Mouse (Mus musculus) MEL (cell line): ENCODE measurements around the gene Efcc1. TPM values are rescaled to one million over a fixed set of nuclear protein-coding genes. Genes with fewer than 3 reads are reported as not detected.
A peak's percentile ranks its signal among the peaks of the same experiment; 100 is the strongest.

ENCODE experiments used
- DNase-seq: peaks from one replicate; pipeline ENCODE4 v3.0.0; 2011; ENCODE audit warnings: low read depth, low spot score
- H3K27ac ChIP-seq: 2 replicates; pipeline ENCODE4 v1.5.1; 2012; ENCODE audit warnings: low read depth, mild to moderate bottlenecking, control low read depth, low read length, moderate library complexity; ENCODE audit not compliant: control insufficient read depth
- H3K27me3 ChIP-seq, 2 experiments: fragments of 150-350 bp in 1 of 2; sonication (generic) in 1 of 2; 2 replicates each; pipeline ENCODE4 v1.6.1; 2012; ENCODE audit warnings: low read length in 2 of 2, mild to moderate bottlenecking in 2 of 2, improper control_type of control experiment in 1 of 2, moderate library complexity in 1 of 2; ENCODE audit not compliant: insufficient read depth in 2 of 2, control insufficient read depth in 1 of 2
- H3K36me3 ChIP-seq, 2 experiments: 2 replicates each; pipeline ENCODE4 v1.6.1; 2012 to 2014; ENCODE audit warnings: low read length in 2 of 2, improper control_type of control experiment in 1 of 2, inconsistent platforms in 1 of 2, mild to moderate bottlenecking in 1 of 2; ENCODE audit not compliant: insufficient read depth in 2 of 2, control insufficient read depth in 1 of 2
- H3K4me1 ChIP-seq, 2 experiments: fragments of 150-350 bp in 1 of 2; sonication (generic) in 1 of 2; 2 replicates each; pipeline ENCODE4 v1.6.1; 2012; ENCODE audit warnings: low read length in 2 of 2, improper control_type of control experiment in 1 of 2, mild to moderate bottlenecking in 1 of 2; ENCODE audit not compliant: insufficient read depth in 2 of 2, control insufficient read depth in 1 of 2
- H3K4me3 ChIP-seq, 2 experiments: fragments of 150-350 bp in 1 of 2; sonication (generic) in 1 of 2; 2 replicates each; pipeline ENCODE4 v1.5.1; 2012; ENCODE audit warnings: low read depth in 2 of 2, low read length in 2 of 2, mild to moderate bottlenecking in 2 of 2, moderate library complexity in 2 of 2, control low read depth in 1 of 2, improper control_type of control experiment in 1 of 2; ENCODE audit not compliant: control insufficient read depth in 1 of 2, insufficient read depth in 1 of 2
- H3K79me2 ChIP-seq: 2 replicates; pipeline ENCODE4 v1.6.1; 2012; ENCODE audit warnings: mild to moderate bottlenecking, low read length, moderate library complexity; ENCODE audit not compliant: control insufficient read depth, poor library complexity, insufficient read depth
- H3K9ac ChIP-seq: 2 replicates; pipeline ENCODE4 v1.6.1; 2012; ENCODE audit warnings: low read depth, mild to moderate bottlenecking, control low read depth, low read length, moderate library complexity; ENCODE audit not compliant: control insufficient read depth, poor library complexity, severe bottlenecking
- H3K9me3 ChIP-seq: fragments of 150-350 bp; sonication (generic); replicated peaks from 2 replicates; pipeline ENCODE4 v1.6.1; 2012; ENCODE audit warnings: mild to moderate bottlenecking, low read length, improper control_type of control experiment, moderate library complexity; ENCODE audit not compliant: insufficient read depth
- CTCF ChIP-seq, 3 experiments: IDR thresholded peaks in 2 of 3; conservative IDR thresholded peaks in 1 of 3; 2 replicates each; pipeline ENCODE4 v1.5.1; 2011 to 2012; ENCODE audit warnings: low read length in 3 of 3, low read depth in 2 of 3, mild to moderate bottlenecking in 2 of 3, improper control_type of control experiment in 1 of 3, inconsistent platforms in 1 of 3, mixed read lengths in 1 of 3, moderate library complexity in 1 of 3; ENCODE audit not compliant: control insufficient read depth in 1 of 3, insufficient read depth in 1 of 3, poor library complexity in 1 of 3, severe bottlenecking in 1 of 3
- E2F4 ChIP-seq: IDR thresholded peaks from 2 replicates; pipeline ENCODE4 v1.6.1; 2011; ENCODE audit warnings: low read depth, low read length, improper control_type of control experiment, borderline replicate concordance
- EP300 ChIP-seq, 2 experiments: IDR thresholded peaks; 2 replicates each; pipeline ENCODE4 v1.6.1; 2011; ENCODE audit warnings: improper control_type of control experiment in 2 of 2, low read length in 2 of 2, low read depth in 1 of 2, mild to moderate bottlenecking in 1 of 2
- GATA1 ChIP-seq: IDR thresholded peaks from 2 replicates; pipeline ENCODE4 v1.6.1; 2011; ENCODE audit warnings: low read depth, low read length, improper control_type of control experiment
- KAT2A ChIP-seq: conservative IDR thresholded peaks from 2 replicates; pipeline ENCODE4 v1.6.1; 2012; ENCODE audit warnings: low read depth, low read length, improper control_type of control experiment, inconsistent platforms
- MAFK ChIP-seq: IDR thresholded peaks from 2 replicates; pipeline ENCODE4 v1.6.1; 2011; ENCODE audit warnings: low read depth, mild to moderate bottlenecking, low read length, improper control_type of control experiment, borderline replicate concordance
- POLR2AphosphoS5 ChIP-seq: IDR thresholded peaks from 2 replicates; pipeline ENCODE4 v1.6.1; 2012; ENCODE audit warnings: low read depth, borderline replicate concordance, mild to moderate bottlenecking, inconsistent platforms, low read length, moderate library complexity, mixed read lengths
- RAD21 ChIP-seq: IDR thresholded peaks from 2 replicates; pipeline ENCODE4 v1.6.1; 2011; ENCODE audit warnings: mild to moderate bottlenecking, low read depth, low read length, improper control_type of control experiment
- USF2 ChIP-seq, 2 experiments: IDR thresholded peaks; 2 replicates each; pipeline ENCODE4 v1.6.1; 2011 to 2012; ENCODE audit warnings: improper control_type of control experiment in 2 of 2, low read length in 2 of 2, borderline replicate concordance in 1 of 2, inconsistent platforms in 1 of 2, low read depth in 1 of 2, mild to moderate bottlenecking in 1 of 2; ENCODE audit not compliant: insufficient read depth in 1 of 2
- ZNF384 ChIP-seq: IDR thresholded peaks from 2 replicates; pipeline ENCODE4 v1.6.1; 2012; ENCODE audit warnings: low read depth, mild to moderate bottlenecking, inconsistent platforms, low read length, improper control_type of control experiment
- polyA plus RNA-seq, 2 experiments: library from polyadenylated mRNA; stranded (reverse) in 1 of 2; unstranded in 1 of 2; fragments of >175 nt in 1 of 2; fragments of >200 nt in 1 of 2; gene quantifications; 2 replicates each; pipeline versions ENCODE4 v1.2.1 to v1.2.4; 2012; ENCODE audit warnings: low replicate concordance in 2 of 2, low read depth in 1 of 2; ENCODE audit not compliant: insufficient read length in 2 of 2, insufficient read depth in 1 of 2, missing spikeins in 1 of 2
- total RNA-seq: library from RNA; depleted of rRNA; stranded (reverse); fragments of 300-350 nt; gene quantifications from 2 replicates; pipeline ENCODE4 v1.2.3, GENCODE M21; 2012

Efcc1 gene
- total and polyA plus RNA-seq, 3 experiments, result 0.27 to 1.2 TPM; not detected in 1

- Histone ChIP-seq H3K27me3 (no peaks in the 10 kb centered on the region), H3K27ac (no peak overlapping the region), H3K9me3 (no peaks in the 10 kb centered on the region), H3K4me1 (peaks cover 20 to 27% of the 10 kb centered on the region in 2 experiments), H3K9ac (no peak overlapping the region), H3K79me2 (no peaks in the 10 kb centered on the region), H3K36me3 (peaks cover 0 to 21% of the 10 kb centered on the region in 2 experiments; a peak in 2 of 4 replicates), H3K4me3 (no peak overlapping the region)
- TF ChIP-seq CTCF (IDR thresholded peaks at IDR 0.05 in 2 of 3, conservative IDR thresholded peaks at IDR 0.05 in 1 of 3; ENCODE audit: control insufficient read depth in 1 of 3, insufficient read depth in 1 of 3, low read depth in 2 of 3, low read length in 3 of 3, poor library complexity in 1 of 3, severe bottlenecking in 1 of 3) (peak in 1 of 3 experiments; percentile 6; a peak in 1 of 6 replicates), POLR2AphosphoS5 (no peak)
- DNase-seq, result no peak
These were observed 48.8 kb downstream of the Efcc1 start for GRCm38 (mm10) chr6:87779174-87780165.

GRCm38 (mm10) chr6:87780546-87781301 is 50.1 kb downstream of the Efcc1 start:
- no peaks in the 10 kb centered on the region for H3K27me3 ChIP-seq
- no peak overlapping the region for H3K27ac ChIP-seq
- no peak overlapping the region for H3K9ac ChIP-seq
- TF ChIP-seq E2F4, result no peak
- no peak for TF ChIP-seq GATA1
- TF ChIP-seq ZNF384, result no peak
- TF ChIP-seq USF2 (IDR thresholded peaks at IDR 0.05; ENCODE audit: borderline replicate concordance in 1 of 2, insufficient read depth in 1 of 2, low read depth in 1 of 2, low read length in 2 of 2), result no peak
- no peak for TF ChIP-seq POLR2AphosphoS5
- DNase-seq, result no peak
- H3K4me3 ChIP-seq, result no peak overlapping the region
- no peaks in the 10 kb centered on the region for H3K9me3 ChIP-seq
- no peaks in the 10 kb centered on the region for H3K79me2 ChIP-seq
- H3K4me1 ChIP-seq, result peaks cover 20 to 27% of the 10 kb centered on the region in 2 experiments
- peaks cover 0 to 21% of the 10 kb centered on the region in 2 experiments; a peak in 2 of 4 replicates for H3K36me3 ChIP-seq

- Histone ChIP-seq H3K4me3 (no peak overlapping the region), H3K36me3 (peaks cover 0 to 3% of the 10 kb centered on the region in 2 experiments; a peak in 2 of 4 replicates), H3K4me1 (peaks cover 10 to 15% of the 10 kb centered on the region in 2 experiments), H3K27ac (no peak overlapping the region), H3K9me3 (no peaks in the 10 kb centered on the region), H3K79me2 (no peaks in the 10 kb centered on the region), H3K27me3 (no peaks in the 10 kb centered on the region), H3K9ac (no peak overlapping the region)
- DNase-seq, result no peak
- no peak for TF ChIP-seq RAD21
- TF ChIP-seq EP300 (IDR thresholded peaks at IDR 0.05; ENCODE audit: low read depth in 1 of 2, low read length in 2 of 2), result no peak
- TF ChIP-seq GATA1, result 0 out of 2 replicates have a peak, but pooled peaks have one; percentile 7
- no peak for TF ChIP-seq KAT2A
- no peak for TF ChIP-seq MAFK
- TF ChIP-seq, all 39 proteins: peak for 1
These were observed 53.4 kb downstream of the Efcc1 start for GRCm38 (mm10) chr6:87784033-87784432.
